Mouse (Mus musculus) layer of hippocampus, adult 18-20 months (tissue): Measurements from ENCODE around the gene Myog. TPM values are rescaled to one million over a fixed set of nuclear protein-coding genes. Genes with fewer than 3 reads are reported as not detected.
"Not testable (repeated sequence)": the region's sequence is repeated elsewhere in the genome, so short reads cannot be mapped to it uniquely, and the experiment has no call there.

Experiments used
- DNase-seq, 2 experiments: peaks; one replicate each; pipeline ENCODE4 v3.0.0; 2022; ENCODE audit warnings: low spot score in 2 of 2
- long read RNA-seq: library from polyadenylated mRNA; stranded (forward); transcript quantifications from one replicate; pipeline ENCODE4 v2.0.0, GENCODE M21; 2021
- total RNA-seq, 2 experiments: library from RNA; stranded (reverse); gene quantifications; 2 replicates each; pipeline ENCODE4 v1.2.3; 2021

The Myog gene
- not detected for total RNA-seq
- long read RNA-seq = 0 reads

DNA sequence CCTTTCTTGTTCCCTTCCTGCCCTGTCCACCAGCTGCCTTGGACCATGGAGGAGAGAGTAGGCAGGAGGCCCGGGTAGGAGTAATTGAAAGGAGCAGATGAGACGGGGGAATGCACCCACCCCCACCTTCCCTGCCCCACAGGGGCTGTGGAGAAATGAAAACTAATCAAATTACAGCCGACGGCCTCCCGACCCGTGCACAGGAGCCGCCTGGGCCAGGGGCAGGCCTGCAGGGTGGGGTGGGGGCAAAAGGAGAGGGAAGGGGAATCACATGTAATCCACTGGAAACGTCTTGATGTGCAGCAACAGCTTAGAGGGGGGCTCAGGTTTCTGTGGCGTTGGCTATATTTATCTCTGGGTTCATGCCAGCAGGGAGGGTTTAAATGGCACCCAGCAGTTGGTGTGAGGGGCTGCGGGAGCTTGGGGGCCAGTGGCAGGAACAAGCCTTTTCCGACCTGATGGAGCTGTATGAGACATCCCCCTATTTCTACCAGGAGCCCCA, at the start of gene Myog:
Gene Myog (plus strand): TSS at position 392 of the 502 bp plus-strand sequence.
- no peak for DNase-seq

DNA sequence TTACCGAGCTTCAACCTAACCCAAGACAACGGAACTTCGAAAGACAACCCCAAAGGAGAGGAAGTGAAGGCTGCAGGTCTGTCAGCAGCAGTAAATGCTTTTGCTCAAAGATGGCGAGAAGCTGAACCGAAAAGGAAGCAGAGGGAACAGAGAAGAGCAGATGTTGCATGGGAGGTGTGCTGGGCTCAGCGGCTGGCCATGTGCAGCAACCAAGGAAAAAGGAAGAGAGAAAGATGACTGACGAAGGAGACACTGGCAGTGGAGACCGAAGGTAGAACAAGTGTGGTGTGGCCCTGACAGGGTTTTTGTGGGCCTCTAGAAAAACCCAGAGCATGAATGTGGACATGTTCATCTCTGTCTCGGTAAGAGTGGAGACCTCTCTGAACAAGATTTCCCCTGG, 49.1 kb upstream of the Myog start:
- DNase-seq = no peak

DNA sequence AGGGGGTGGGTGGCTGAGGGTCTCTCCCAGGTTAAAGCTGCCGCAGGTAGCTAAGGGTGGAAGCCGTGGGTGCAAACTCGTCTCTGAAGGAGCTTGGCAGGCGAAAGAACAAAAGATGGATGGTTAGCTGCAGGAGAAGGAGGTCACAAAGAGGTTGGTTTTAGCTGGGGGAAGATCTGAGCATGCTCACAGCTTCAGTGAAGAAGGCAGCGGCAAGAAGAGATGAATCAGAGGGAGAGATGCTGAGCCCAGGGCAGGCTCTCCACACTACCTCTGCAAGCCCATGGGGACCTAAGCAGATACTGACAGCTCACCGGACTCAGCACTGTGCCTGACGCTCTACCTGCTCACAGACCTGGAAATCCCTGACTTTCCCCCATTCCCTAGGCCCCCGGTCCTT, 48.5 kb upstream of the Myog start:
- no peak for DNase-seq

DNA sequence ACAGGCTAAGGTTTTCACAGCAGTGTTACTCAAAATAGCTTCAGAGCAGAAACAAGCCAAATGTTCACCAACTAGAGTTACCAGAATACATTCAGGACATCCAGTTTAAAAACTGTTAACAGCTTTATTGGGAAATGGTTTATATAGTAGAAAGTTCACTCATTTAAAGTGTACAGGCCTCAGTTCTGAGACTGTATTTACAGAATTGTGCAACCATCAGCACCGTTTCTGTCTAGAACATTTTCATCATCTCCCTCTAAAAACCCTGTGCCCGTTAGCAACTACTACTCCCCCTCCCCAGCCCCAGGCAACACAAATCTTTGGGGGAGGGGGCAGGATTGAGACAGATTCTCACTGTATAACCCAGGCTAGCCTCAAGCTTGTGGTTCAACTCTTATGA, 47.5 kb upstream of the Myog start:
- DNase-seq = no peak

DNA sequence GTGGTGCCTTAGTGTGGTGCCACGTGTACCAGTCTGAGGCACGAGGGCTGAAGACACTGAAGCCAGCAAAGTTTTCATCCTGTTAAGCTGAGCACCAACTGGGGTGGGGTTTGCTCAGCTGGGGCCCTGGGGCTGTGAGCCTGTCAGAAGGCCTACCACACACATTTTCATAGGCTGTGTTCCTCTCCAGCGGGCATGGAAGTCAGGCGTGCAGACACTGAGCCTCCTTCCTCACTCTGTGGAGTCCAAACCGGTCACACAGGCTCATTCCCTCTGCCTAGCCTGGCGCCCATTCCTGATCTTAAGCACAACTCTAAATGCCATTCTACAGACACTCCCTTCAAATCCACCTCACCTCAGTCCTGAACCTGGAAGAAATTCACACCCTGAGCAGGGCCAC, 46.3 kb upstream of the Myog start:
- DNase-seq = no peak

DNA sequence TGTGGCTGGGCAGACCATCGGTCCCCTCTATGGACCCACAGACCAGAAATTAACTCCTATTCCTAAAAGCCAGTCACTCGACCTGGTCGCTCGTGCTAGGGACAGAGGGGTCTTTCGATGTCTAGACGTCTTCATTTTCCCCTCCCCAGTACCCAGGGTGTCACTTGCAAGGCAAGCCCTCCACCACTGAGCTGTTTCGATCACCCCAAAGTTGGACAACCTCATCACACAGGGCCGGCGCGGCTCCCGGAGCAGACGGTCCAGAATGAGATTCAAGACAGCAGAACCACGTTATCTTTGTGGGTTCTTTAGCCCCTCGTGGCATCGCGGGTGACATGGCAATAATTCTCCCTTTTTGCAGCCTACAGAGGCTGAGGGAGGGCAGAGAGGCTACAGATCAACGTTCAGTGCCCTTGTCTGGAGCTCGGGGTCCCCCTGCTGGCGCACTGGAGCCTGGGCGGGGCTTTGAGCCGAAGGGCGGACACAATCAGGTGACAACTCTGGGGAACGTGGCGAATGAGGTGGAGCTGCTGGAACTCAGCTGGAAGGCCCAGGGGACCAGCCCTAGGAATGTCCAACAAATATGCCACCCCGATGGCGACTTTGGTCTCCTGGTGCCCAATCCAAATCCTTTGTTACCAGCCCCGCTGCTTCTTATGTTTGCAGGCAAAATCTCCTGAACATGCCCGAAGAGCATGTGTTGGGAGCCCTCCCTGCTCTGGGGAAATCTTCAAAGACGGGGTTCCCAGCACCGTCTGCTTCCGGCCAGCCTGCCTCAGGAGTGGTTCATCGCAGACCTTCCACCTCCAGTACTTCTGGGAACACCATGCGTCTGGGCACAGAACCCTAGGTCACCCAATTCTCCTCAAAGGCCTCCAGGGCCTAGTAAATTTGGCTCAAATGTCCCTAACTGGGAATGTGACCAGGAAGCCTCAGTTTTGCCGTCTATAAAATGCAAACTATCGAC, 45.6 kb upstream of the Myog start:
- DNase-seq = peak; percentile 84 to 94

DNA sequence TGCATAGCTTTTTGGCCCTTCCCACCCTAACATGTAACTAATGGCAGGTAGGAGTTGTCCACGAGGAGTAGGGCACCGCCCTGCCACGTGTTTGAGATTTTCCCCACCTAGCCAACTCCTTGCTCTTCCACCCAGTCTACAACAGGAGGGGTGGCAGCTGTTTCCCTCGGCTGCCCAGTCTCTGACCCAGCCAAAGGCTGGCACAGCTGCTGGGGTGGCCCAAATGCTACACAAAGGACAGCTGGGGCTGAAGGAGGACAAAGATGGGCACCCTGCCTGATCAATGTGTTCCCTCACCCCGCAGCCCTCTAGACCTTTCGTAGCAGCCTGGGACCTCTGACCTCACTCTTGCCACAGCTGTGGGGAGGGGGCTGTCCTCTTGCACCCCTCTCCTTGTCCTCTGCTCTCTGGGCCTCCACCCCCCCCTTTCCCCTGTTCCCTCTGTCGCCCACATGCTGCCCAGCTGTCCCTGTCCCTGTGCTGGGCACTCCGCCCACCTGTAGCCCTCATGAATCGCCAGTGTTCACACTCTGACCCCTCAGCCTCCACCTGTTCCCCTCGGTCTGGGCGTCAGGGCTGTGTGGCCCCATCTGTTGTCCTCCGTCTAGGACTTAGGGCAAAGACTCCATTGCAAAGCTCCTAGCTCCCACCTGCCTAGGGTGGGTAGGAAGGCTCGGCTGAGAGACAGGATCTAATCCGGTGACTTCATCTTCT, 44.6 kb upstream of the Myog start:
- DNase-seq = no peak

DNA sequence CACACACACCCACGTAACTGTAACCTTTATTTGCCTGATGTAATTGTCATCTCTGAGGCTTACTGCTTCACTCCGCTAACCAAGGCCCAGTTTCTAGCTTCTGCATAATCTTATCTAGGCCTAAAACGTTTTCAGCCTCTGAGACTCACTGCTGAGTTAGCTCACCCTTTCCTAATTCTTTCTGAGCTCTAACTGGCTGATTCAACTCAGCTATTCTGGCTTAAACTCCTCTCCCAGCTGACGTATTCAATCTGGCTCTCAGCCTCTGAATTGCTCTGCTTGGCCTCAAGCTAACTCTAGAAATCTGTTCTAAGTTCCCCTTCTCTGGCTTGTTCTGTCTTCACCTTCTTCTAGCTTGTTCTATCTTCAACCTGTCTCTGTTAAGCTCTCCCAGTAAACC, 43.2 kb upstream of the Myog start:
- DNase-seq = peak in 1 of 2 experiments; percentile 59

DNA sequence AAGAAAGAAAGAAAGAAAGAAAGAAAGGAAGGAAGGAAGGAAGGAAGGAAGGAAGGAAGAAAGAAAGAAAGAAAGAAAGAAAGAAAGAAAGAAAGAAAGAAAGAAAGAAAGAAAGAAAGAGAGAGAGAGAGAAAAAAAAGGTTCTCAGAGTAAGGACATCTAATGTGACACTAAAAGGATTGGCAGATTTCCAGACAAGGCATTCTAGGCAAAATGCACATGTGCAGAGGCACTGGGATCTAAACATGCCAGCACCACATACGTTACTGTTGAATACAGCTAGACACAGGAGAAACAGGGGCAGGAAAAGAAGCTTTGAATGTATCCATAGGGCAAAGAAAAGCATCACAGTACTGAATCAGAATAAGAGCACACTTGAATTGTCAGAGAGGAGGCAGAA, 40.1 kb upstream of the Myog start:
- DNase-seq = not testable (repeated sequence)

DNA sequence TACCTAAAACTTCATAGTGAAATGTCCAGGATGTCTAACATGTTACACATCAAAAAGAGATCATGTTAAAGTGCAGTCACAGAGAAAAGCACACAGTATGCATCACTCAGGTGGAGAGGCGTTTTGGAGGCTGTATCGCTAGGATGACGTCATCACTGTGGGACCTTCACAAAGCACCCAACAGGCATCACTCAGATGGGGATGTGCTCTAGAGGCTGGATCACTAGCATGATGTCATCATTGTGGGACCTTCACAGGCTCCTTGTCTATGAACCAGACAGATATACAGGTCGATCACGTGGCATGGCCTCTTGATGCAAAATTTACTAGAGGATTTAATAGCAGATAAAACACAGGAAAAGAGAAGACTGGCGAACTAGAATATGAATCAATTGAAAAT, 25.4 kb upstream of the Myog start:
- no peak for DNase-seq

DNA sequence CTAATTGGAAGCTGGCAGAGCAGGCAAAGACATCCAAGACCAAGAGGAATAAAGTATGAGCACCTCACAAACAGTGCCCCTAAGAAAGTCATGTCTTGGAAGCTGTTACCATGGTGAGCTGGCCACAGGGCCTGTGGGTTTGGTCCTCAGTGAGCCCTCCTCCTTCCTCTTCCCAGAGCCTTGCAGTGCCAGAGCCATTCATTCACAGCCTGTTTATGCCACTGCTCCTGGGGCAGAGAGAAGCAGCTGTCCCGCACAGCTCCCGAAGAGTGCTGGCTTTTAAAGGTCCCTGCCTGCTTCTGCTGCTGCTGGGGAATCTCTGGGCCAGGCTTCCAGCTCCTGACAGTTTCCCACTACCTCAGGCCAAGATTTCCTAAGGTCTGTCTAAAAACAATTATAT, 24.0 kb upstream of the Myog start:
- no peak for DNase-seq

DNA sequence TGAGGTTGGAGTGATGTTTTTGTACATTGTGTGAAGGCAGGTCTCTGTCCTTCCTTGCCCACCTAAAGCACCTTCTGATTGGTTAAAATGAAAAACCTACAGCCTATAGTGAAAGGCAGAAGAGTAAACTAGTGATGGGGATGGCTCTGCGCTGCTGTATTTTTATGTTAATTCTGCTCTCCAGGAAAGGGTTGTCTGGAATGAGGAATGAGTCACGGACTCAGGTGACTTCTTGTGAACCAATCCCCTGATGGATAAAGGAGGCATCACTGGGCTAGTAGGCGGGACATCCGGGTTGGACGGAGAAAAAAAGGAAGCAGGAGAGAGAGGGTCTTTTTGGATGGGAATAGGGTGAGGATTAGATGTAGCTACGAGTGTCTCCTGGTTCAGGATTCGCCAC, 19.8 kb upstream of the Myog start:
- no peak for DNase-seq

DNA sequence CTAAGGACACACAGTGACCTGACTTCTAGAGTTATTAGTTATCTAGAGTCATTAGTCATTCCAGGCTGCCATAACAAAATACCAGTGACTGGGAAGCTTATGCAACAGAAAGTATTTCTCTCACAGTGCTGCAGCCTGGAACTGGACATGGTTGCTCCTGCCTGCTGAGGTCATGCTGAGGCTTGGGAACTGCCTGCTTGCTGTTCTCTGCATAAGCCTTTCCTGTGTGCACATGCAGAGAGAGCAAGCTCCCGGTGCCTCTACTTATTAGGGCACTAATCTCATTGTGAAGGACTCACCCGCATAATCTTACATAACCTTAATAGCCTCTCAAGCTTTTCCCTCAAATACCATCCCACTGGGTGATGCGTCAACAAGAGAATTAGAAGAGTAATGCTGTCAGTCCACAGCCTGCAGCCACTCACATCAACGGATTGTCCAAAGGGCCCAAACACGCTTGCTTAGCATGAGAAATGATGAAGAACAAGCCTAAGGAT, 17.0 kb upstream of the Myog start:
- DNase-seq = no peak

DNA sequence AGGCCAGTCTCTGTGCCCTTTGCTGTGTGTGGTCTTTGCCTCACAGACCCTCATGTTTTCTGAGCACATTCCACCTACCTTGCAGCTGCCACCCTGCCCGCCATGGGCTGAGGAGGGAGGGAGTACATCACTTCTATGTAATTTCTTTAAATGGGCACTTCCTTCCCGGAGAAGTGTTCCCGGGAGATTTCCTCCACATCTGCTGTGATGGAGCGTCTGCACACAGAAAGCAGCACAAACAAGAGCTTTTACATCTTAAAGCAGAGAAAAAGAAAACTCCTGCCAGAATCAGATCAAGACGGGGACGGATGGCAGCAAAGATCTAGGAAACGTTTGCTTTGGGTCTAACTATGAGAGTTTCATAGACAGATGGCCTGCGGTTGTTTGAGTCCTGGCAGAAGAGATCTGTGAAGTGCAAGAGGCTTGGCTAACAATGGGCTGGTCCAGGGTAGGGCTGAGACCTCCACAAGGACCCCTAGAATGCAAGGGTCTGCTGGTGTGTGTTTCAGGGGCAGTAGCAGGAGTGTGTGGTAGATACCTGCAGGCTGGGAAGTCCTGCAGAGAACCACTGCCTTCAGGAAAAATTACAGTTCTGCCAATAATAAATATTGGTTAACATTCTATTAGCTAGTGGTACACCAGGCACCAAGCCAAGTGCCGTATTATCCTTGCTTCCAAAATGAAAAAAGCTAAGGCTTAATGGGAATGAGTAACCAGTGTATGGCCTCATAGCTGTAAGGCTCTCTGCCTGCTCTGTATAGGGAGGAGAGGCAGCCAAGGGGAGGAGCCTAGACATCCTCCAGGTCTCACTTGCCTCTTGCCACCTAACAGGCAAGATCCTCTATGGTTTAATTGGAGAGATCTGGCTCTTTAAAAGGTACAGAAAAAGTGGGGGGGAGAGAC, 16.0 kb upstream of the Myog start:
- DNase-seq = peak; percentile 25 to 70

DNA sequence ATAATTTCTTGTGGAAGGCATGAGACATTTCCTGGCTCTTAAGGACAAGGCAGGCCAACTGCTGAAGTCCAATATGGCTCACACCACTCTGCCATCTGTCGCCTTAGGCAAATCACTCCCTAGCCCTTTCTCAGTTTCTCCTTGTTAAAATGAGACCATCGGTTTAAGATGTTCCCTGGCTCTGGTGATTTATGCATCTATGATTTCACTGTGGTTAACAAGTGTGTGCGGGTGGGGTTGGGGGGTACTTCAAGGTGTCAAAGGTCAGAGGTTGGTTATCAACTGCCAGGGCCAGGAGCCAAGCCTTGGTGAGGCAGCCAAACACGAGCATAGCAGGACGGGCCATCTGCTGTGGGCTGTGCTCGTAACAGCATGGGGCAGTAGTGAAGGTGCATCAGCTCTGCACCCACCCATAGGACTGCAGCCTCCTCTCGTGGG, 15.3 kb upstream of the Myog start:
- DNase-seq = no peak

DNA sequence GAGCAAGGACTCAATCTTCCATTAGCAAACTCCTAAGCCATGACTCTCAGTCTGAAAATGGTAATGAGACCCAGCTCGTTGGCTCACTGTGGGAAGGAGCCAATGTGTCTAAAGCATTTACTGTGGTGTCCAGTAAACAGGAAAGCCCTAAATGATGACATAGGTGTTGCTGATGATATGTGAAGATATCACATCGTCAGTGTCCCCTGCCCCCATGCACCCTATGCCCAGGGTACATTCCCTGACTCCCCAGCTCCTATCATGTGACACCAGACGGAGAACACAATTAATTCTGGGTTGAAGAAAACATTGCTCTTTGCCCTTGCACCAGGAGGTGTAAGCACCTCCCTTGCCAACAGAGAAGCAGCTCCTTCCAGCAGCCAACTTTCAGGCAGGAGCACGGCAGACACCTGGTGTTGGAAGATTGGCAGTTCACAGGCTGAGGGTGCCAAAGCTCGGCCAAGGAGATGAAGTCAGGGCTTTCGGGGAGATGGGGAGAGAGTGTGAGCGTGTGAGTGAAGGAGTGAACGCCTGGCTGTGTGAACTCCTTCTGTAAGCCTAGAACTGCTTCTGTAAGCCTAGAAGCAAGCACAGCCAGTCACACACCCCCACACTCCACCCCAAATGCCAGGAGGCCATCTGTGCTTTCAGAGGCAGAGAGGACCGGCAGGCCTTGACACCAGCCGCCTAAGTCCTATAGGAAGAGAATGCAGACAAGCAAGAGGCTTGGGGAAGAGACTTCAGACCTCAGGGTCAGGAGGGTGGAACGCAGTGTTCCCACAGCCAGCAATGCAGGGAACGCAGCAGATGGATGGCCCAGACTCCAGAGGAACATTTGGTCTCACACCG, 13.9 kb upstream of the Myog start:
- peak; percentile 54 to 77 for DNase-seq

DNA sequence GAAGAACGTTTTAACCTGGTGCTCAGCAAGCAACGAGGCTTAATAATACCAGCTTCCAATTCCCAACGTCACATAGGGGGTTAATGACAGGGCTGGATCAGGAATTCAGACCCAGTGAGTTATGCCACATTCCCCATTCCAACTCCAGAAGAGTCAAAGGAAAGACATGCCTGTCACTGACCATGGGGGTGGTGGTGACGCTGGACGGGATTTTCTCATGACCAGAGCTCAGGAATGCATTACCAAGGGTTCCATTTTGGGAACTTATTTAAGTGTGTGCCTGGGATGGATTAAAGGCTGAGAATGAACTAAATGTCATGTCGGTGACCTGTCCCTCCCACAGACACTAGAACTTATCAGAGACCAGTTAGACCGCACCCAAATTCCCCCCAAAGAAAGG, 13.0 kb upstream of the Myog start:
- DNase-seq = no peak

DNA sequence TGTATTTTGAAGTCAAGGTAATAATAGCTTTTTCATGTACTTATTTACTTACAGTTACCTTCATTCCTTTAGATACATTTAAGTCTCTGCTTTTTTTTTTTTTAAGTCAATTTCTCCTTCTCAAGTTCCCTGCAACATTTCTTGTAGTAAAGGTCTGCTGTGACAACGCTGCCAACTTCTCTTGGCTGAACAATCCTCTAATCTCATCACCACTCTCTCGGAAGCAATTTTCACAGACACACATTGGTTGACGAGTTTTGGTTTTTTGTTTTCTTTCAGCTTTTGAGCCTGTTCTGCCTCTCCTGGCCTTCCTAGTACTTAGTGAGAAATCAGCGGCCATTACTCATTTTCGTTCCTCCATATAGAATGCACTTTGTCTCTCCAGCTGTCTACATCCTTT, 9.6 kb upstream of the Myog start:
- no peak for DNase-seq

DNA sequence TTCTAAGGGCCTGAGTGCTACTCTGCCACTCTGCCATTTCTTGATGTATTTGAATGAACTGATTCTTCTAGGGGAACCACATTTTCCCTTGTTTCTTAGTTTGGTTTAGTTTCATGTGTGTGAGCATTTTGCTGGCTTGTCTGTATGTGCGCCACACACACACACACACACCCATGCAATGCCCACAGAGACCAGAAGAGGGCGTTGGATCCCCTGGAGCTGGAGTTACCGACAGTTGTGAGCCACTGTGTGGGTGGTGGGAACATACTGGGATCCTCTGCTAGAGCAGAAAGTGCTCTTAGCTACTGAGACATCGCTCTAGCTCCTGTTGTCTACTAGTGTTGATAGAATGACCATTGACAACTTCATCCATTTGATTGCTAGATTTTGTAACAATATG, 8.2 kb upstream of the Myog start:
- DNase-seq = no peak

DNA sequence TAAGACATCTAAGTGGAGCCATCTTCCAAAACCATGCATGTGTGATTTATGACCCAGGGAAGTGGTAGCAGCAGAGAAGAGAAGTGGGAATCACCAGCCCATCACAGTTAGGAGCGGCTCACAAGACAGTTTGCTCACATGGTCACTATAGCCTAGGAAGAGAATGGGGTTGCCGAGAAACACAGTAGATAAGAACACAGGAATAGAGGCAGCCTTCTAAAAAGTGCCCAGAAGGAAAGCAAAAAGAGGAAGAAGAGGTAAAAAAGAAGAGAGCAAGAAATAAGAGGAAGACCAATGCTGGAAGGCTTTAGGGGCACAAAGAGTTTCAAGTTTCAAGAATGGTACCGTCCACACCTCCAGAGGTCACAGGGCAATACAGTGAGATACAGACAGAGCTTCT, 7.4 kb upstream of the Myog start:
- DNase-seq = no peak
